Mouse (Mus musculus) heart, postnatal 14 days (tissue): Measurements from ENCODE around the gene Scgb1b24. TPM values are rescaled to one million over a fixed set of nuclear protein-coding genes. Genes with fewer than 3 reads are reported as not detected.

Source experiments
- DNase-seq, 2 experiments: peaks; one replicate each; pipeline ENCODE4 v3.0.0; 2021 to 2022
- intact Hi-C: fragments of 180-260 bp; cut with DNase I; formaldehyde crosslinking; loops from one replicate; pipeline ENCODE4 v1.15.1; 2025
- long read RNA-seq, 2 experiments: library from polyadenylated mRNA; stranded (forward); transcript quantifications; one replicate each; pipeline ENCODE4 v2.0.0; 2021
- total RNA-seq, 2 experiments: library from RNA; stranded (reverse); gene quantifications; 2 replicates each; pipeline ENCODE4 v1.2.3; 2021

The Scgb1b24 gene
- not detected for total RNA-seq
- long read RNA-seq, experiment 1, result 0 reads
- long read RNA-seq, experiment 2, result 0 reads

DNA sequence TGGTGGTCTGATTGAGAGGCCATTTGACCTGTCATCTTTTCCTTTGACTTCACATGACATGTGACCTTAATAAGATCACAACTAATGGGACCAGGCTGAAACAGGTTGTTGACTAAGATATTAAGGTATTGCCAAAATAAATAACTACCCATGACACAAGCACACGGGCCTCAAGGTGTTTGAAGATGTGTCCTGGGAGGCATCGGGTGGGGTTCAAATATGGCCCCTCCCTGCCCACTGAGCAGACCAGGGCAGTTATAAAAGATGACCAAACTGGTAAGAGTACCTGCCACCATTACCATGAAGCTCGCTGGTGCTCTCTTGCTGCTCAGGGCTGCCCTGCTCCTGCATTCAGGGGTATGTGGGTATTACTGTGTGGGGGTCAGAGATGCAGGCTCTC is at the start of gene Scgb1b24:
TSS of gene Scgb1b24 (plus strand) at position 301 of the 400 bp plus-strand sequence.
- intact Hi-C loops, result no loop called here
- DNase-seq, result no peak

DNA sequence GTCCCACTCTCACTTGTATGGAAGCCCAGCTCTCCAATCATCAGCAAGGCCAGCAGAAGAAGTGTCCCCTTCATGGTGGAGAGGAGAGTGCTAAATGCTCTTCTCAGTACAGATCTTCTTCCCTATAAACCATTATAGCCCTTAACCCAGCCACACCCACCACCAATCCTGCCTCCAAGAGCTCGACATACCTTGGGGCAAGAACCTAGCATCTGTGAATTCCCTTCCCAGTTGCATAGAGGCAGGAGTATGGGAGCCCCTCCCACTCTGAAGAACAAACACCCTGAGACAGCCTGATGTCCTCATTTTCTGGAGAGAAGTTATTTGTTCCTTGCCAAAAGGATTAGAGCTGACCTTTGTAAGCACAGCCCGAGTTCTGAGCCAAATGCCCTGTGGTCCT is 4.4 kb upstream of the Scgb1b24 start, which contains the start of gene Scgb2b24:
TSS of gene Scgb2b24 (minus strand) at position 101 of the 400 bp plus-strand sequence.
- intact Hi-C loops, result no loop called here

More for the DNA sequence above, 4.4 kb upstream of the Scgb1b24 start, which contains the start of gene Scgb2b24:
- no peak for DNase-seq

Other genes with a start within 250 kb of the Scgb1b24 start
- gene Scgb2b21, start 223.3 kb upstream of the Scgb1b24 start, total RNA-seq, result not detected
- not detected for gene Scgb2b24, start 4.5 kb upstream of the Scgb1b24 start, total RNA-seq
- not detected for gene Scgb2b26, start 201.2 kb downstream of the Scgb1b24 start, total RNA-seq